Mouse (Mus musculus): ENCODE data around the gene Spred2.

Gene Spred2

GRCm38 (mm10) chr11:19925976-19926842 is 2.0 kb downstream of the Spred2 start:
- DNase-seq = peak; percentile 37

GRCm38 (mm10) chr11:19926843-19927120 is 2.6 kb downstream of the Spred2 start:
- no peak for DNase-seq

GRCm38 (mm10) chr11:19928633-19929032 is 4.5 kb downstream of the Spred2 start:
- DNase-seq = no peak

GRCm38 (mm10) chr11:19929087-19929865 is 5.1 kb downstream of the Spred2 start:
- DNase-seq = no peak

GRCm38 (mm10) chr11:19931569-19932230 is 7.5 kb downstream of the Spred2 start:
- DNase-seq = no peak

- no peak for DNase-seq
Observed at GRCm38 (mm10) chr11:19932983-19933511, 8.9 kb downstream of the Spred2 start.

GRCm38 (mm10) chr11:19935524-19936354 is 11.6 kb downstream of the Spred2 start:
- DNase-seq = no peak

GRCm38 (mm10) chr11:19938456-19939004 is 14.4 kb downstream of the Spred2 start:
- no peak for DNase-seq

GRCm38 (mm10) chr11:19939305-19939730 is 15.1 kb downstream of the Spred2 start:
- DNase-seq = no peak

- DNase-seq = no peak
Observed at GRCm38 (mm10) chr11:19939831-19940230, 15.7 kb downstream of the Spred2 start.

- no peak for DNase-seq
Observed at GRCm38 (mm10) chr11:19941156-19941777, 17.1 kb downstream of the Spred2 start.

GRCm38 (mm10) chr11:19941978-19942377 is 17.8 kb downstream of the Spred2 start:
- no peak for DNase-seq

- DNase-seq = no peak
Observed at GRCm38 (mm10) chr11:19943753-19944152, 19.6 kb downstream of the Spred2 start.

- no peak for DNase-seq
Observed at GRCm38 (mm10) chr11:19944701-19945100, 20.5 kb downstream of the Spred2 start.

GRCm38 (mm10) chr11:19946721-19947120 is 22.5 kb downstream of the Spred2 start:
- no peak for DNase-seq

- DNase-seq = no peak
Observed at GRCm38 (mm10) chr11:19947626-19948135, 23.5 kb downstream of the Spred2 start.

- DNase-seq = no peak
Observed at GRCm38 (mm10) chr11:19949725-19950124, 25.6 kb downstream of the Spred2 start.

- DNase-seq = no peak
Observed at GRCm38 (mm10) chr11:19950169-19950568, 26.0 kb downstream of the Spred2 start.

- DNase-seq = no peak
Observed at GRCm38 (mm10) chr11:19952963-19953362, 28.8 kb downstream of the Spred2 start.

GRCm38 (mm10) chr11:19953919-19954318 is 29.7 kb downstream of the Spred2 start:
- DNase-seq = no peak

GRCm38 (mm10) chr11:19955069-19955468 is 30.9 kb downstream of the Spred2 start:
- DNase-seq = no peak
